Mouse (Mus musculus): ENCODE data around the gene Ttl.

Gene Ttl

GRCm38 (mm10) chr2:129084959-129085358 lies 19.2 kb downstream of the Ttl start:
- peak; percentile 43 for DNase-seq (ENCODE audit: low read depth, low spot score)

- DNase-seq (ENCODE audit: low read depth, low spot score) = no peak
Observed at GRCm38 (mm10) chr2:129087520-129087919, 21.8 kb downstream of the Ttl start.

- DNase-seq (ENCODE audit: low read depth, low spot score) = no peak
Observed at GRCm38 (mm10) chr2:129090370-129090769, 24.6 kb downstream of the Ttl start.

GRCm38 (mm10) chr2:129092810-129093209 lies 27.1 kb downstream of the Ttl start:
- no peak for DNase-seq (ENCODE audit: low read depth, low spot score)

GRCm38 (mm10) chr2:129093926-129094724 lies 28.4 kb downstream of the Ttl start:
- no peak for DNase-seq (ENCODE audit: low read depth, low spot score)

GRCm38 (mm10) chr2:129100784-129101310 lies 35.1 kb downstream of the Ttl start, which contains the start of gene Polr1b:
Gene Polr1b (plus strand): TSS chr2:129100995.
- peak; percentile 87 for DNase-seq (ENCODE audit: low read depth, low spot score)

GRCm38 (mm10) chr2:129112924-129113323 lies 47.2 kb downstream of the Ttl start:
- DNase-seq (ENCODE audit: low read depth, low spot score) = no peak

- DNase-seq (ENCODE audit: low read depth, low spot score) = no peak
Observed at GRCm38 (mm10) chr2:129115706-129116367, 50.1 kb downstream of the Ttl start.

GRCm38 (mm10) chr2:129116368-129116739 lies 50.6 kb downstream of the Ttl start:
- DNase-seq (ENCODE audit: low read depth, low spot score) = no peak

- DNase-seq (ENCODE audit: low read depth, low spot score) = no peak
Observed at GRCm38 (mm10) chr2:129118061-129118460, 52.3 kb downstream of the Ttl start.

GRCm38 (mm10) chr2:129121986-129122385 lies 56.2 kb downstream of the Ttl start:
- DNase-seq (ENCODE audit: low read depth, low spot score) = no peak

GRCm38 (mm10) chr2:129129412-129129929 lies 63.7 kb downstream of the Ttl start, which contains the start of gene Chchd5:
Gene Chchd5 (plus strand): TSS chr2:129129700.
- peak; percentile 91 for DNase-seq (ENCODE audit: low read depth, low spot score)

GRCm38 (mm10) chr2:129129987-129130545 lies 64.3 kb downstream of the Ttl start:
- no peak for DNase-seq (ENCODE audit: low read depth, low spot score)

- DNase-seq (ENCODE audit: low read depth, low spot score) = no peak
Observed at GRCm38 (mm10) chr2:129130776-129131175, 65.0 kb downstream of the Ttl start.

GRCm38 (mm10) chr2:129132231-129132630 lies 66.5 kb downstream of the Ttl start:
- no peak for DNase-seq (ENCODE audit: low read depth, low spot score)

GRCm38 (mm10) chr2:129133006-129133805 lies 67.5 kb downstream of the Ttl start:
- DNase-seq (ENCODE audit: low read depth, low spot score) = no peak

- no peak for DNase-seq (ENCODE audit: low read depth, low spot score)
Observed at GRCm38 (mm10) chr2:129139906-129140305, 74.2 kb downstream of the Ttl start.

All from embryo, embryonic 11.5 days (tissue).